Mouse (Mus musculus): ENCODE measurements at regions not wholly inside any gene's neighbourhood (a gene's known extent, or its start where the extent isn't known, plus 50 kb on each side); places are given as distances from the start of the nearest gene placed in this dataset.

DNA sequence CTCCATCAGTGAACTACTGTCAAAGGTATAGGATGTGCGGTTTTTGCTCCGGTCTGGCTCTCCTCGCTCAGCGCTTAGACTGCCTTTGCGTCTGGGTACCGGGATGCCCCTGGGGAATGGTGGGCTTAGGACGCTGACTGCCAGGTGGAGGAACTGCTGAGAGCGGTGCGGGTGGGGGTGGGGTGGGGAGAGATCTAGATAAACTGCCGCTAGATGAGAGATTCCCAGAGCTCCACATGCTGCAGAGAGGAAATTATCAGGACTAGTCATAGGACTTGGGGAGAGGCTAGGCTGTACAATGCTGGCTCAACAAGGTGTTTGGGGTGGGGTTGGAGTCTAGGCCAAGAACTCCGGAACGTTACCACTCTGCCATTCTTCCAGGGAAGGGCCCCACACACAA lies 539.5 kb upstream of the Lrrc6 start:
- no peak for TF ChIP-seq ZNF384 (IDR thresholded peaks at IDR 0.05; ENCODE audit: low read depth, low read length)
- TF ChIP-seq CHD2 (IDR thresholded peaks at IDR 0.05; ENCODE audit: low read depth, low read length) = no peak
- no peak for TF ChIP-seq ZC3H11A (IDR thresholded peaks at IDR 0.05; ENCODE audit: borderline replicate concordance, low read depth, low read length)
- no peak for TF ChIP-seq MAFK (IDR thresholded peaks at IDR 0.05; ENCODE audit: insufficient read depth, low read depth, low read length)
- TF ChIP-seq HCFC1 (IDR thresholded peaks at IDR 0.05; ENCODE audit: borderline replicate concordance, insufficient read depth, low read length) = no peak

Data from ES-E14 (cell line).